20 mouse cellular contexts compared by ENCODE assay signal in genomic region chr6:54462766-54463165, GRCm38 (mm10). TPM values are rescaled to one million over a fixed set of nuclear protein-coding genes. Genes with fewer than 3 reads are reported as not detected.
DNase-seq lines count a peak whose midpoint lies in the region; ATAC-seq and TF ChIP-seq lines count a peak whose summit lies in the region.
"Had no signal": no experiment of that assay in that cellular context is flagged by ENCODE, and none has a peak within 500 bp of the region (broad histone marks: within the 10 kb centered on the region; RNA-seq: fewer than 3 reads in every experiment).

No protein-coding gene starts in this region.

- no peaks in the 10 kb centered on the region for H3K9me3 ChIP-seq in midbrain, embryonic 13.5 days
- H3K9me3 ChIP-seq: hindbrain, embryonic 12.5 days; stomach, embryonic 15.5 days had no signal

- DNase-seq in cerebellum, adult 9-10 months = no peak
- no peak for DNase-seq in layer of hippocampus, adult 2 months (ENCODE audit: low spot score in 2 of 2)
- no peak for DNase-seq in layer of hippocampus, postnatal 14 days (ENCODE audit: low spot score in 2 of 2)
- DNase-seq in cerebellum, adult 11-12 months = peak; percentile 51
- peak; percentile 33 to 41 for DNase-seq in cerebellum, postnatal 36 days
- no peak for DNase-seq in thymus, postnatal 0 days (ENCODE audit: low spot score)
- DNase-seq: gastrocnemius, postnatal 25 days; kidney, adult 18-20 months; kidney, postnatal 4 days; lung, postnatal 4 days; thymus, adult 2 months had no signal

- no peak overlapping the region for H3K4me2 ChIP-seq in midbrain, embryonic 13.5 days (replicated peaks)
- H3K4me2 ChIP-seq: heart, embryonic 13.5 days; hindbrain, embryonic 12.5 days; stomach, embryonic 15.5 days had no signal

- no peak overlapping the region for H3K9ac ChIP-seq in midbrain, embryonic 13.5 days (replicated peaks)
- H3K9ac ChIP-seq: heart, embryonic 13.5 days; hindbrain, embryonic 12.5 days; stomach, embryonic 15.5 days had no signal

- WGBS in midbrain, embryonic 13.5 days = 90% methylated on average over 6 of the region's 6 CpGs

- no peak for TF ChIP-seq CTCF in layer of hippocampus, adult 2 months (conservative IDR thresholded peaks at IDR 0.05)

- peak overlapping the region; percentile 23; the same call in 1 of the 2 replicates for H3K27ac ChIP-seq in layer of hippocampus, adult 2 months
- no peak overlapping the region for H3K27ac ChIP-seq in midbrain, embryonic 13.5 days
- H3K27ac ChIP-seq: heart, adult 2 months; heart, embryonic 13.5 days; hindbrain, embryonic 12.5 days; stomach, embryonic 15.5 days had no signal

- peaks cover 12% of the 10 kb centered on the region; the same call in 1 of the 2 replicates for H3K4me1 ChIP-seq in midbrain, embryonic 13.5 days (replicated peaks)
- H3K4me1 ChIP-seq: stomach, embryonic 15.5 days had no signal

- 0 out of 2 replicates have a peak, but pooled peaks have one; percentile 26 for ATAC-seq in cerebellum, adult (ENCODE audit: insufficient number of reproducible peaks, low FRiP score, low TSS enrichment)
- no peak for ATAC-seq in midbrain, embryonic 13.5 days
- ATAC-seq: inflammation-experienced regulatory T-cells, adult 6 months had no signal

- no peaks in the 10 kb centered on the region for H3K27me3 ChIP-seq in midbrain, embryonic 13.5 days
- H3K27me3 ChIP-seq: heart, embryonic 13.5 days; hindbrain, embryonic 12.5 days; stomach, embryonic 15.5 days had no signal

- no peak overlapping the region for H3K4me3 ChIP-seq in layer of hippocampus, adult 2 months
- no peak overlapping the region for H3K4me3 ChIP-seq in midbrain, embryonic 13.5 days (replicated peaks)
- H3K4me3 ChIP-seq: heart, adult 2 months; heart, embryonic 13.5 days; hindbrain, embryonic 12.5 days; myocyte; stomach, embryonic 15.5 days had no signal

- no peaks in the 10 kb centered on the region for H3K36me3 ChIP-seq in midbrain, embryonic 13.5 days
- H3K36me3 ChIP-seq: heart, embryonic 13.5 days; hindbrain, embryonic 12.5 days; stomach, embryonic 15.5 days had no signal

RNA-seq across cellular contexts. Expression of gene Wipf3, which starts 33.4 kb away (rescaled TPM):
- 100 to 1,000 TPM; 399 to 401 TPM for total RNA-seq in layer of hippocampus, adult 2 months (2021)
- 100 to 1,000 TPM; 281 to 284 TPM for total RNA-seq in layer of hippocampus, postnatal 14 days (2021)
- polyA plus RNA-seq in midbrain, embryonic 13.5 days (2015; fragmentation: Nextera tagmentation; extraction: Ambion mirVana) = 2.8 and 3.0 TPM in 2 replicates
- polyA plus RNA-seq in thymus, postnatal 0 days (2015; fragmentation: Nextera tagmentation; extraction: Ambion mirVana) = 0.31 and 0.46 TPM in 2 replicates
- total RNA-seq: megakaryocyte-erythroid progenitor cell, adult 5-6 weeks had no signal

Comparison
In these comparisons a context has a peak if more than half of its experiments do, and no peak if none do; other contexts are left out.
1. DNase-seq: peak in cerebellum, adult 11-12 months (single experiment) and cerebellum, postnatal 36 days (2 of 2); none in cerebellum, adult 9-10 months (single experiment), layer of hippocampus, adult 2 months (0 of 2), layer of hippocampus, postnatal 14 days (0 of 2) and thymus, postnatal 0 days (single experiment).